Mouse (Mus musculus) retina, postnatal 1 day (tissue): ENCODE measurements around the gene Stard10.

ENCODE experiments used
- DNase-seq: peaks from one replicate; pipeline ENCODE4 v3.0.0-alpha.2; 2012

Gene Stard10

DNA sequence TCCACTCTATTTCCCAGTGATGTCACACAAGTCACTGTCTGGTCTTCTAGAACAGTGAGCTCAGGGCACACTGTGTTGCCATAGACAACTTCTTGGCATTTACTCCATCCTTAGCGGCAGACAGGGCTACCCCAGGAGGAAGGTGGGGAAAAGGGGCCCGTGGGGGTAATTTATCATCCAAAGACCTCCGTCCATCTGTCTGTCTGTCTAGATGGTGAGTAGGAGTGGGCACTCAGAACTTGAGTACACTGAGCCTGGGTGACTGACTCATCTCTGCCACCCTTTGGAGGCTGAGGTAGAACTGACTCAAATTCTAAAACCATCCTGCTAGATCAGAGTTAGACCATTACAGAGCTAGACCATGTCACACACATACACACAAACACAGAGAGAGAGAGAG lies at the start of gene Stard10:
Stard10 (plus strand) TSS at position 73 of the 400 bp plus-strand sequence.
- no peak for DNase-seq

DNA sequence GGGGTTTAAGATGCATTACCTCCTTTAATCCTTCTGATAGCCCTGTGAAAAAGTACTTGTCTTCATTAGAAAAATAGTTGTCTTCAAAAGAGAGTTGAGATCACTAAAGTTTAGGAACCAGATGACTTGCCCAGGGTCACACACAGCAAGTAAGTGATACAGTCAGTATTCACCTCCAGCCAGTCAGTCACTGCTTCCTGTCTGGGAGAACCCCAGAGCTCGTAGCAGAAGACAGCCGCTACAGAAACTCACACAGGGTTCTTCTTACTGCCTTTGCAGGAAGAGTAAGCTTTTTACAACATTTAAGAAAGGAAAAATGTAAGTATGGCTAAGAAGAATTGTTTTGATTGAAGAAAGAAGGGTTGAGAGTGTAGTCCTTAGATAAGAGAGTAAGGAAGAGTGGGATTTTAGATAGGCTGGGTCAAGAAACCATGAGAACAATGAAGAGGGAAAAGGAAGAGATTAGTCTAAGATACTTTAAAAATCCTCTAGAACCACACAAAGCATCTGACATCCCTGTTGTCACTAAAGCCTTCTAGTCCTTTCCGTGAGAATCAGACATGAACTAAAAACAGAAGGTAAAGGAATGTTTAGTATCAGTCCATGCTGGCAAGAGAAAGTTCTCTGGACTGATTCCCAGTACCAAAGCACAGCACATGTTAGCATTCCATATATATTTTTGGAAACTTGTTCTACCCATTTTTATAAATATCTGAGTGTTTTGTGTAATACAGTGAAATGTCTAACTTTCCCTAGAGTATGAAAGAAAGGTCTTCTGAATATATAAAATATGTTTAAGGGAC lies 49.2 kb upstream of the Stard10 start:
- no peak for DNase-seq

- no peak for DNase-seq
Observed at GRCm38 (mm10) chr7:101271602-101272001, 45.3 kb upstream of the Stard10 start.

- no peak for DNase-seq
Observed at GRCm38 (mm10) chr7:101272466-101273160, 44.3 kb upstream of the Stard10 start.

- no peak for DNase-seq
Observed at GRCm38 (mm10) chr7:101282721-101283120, 34.2 kb upstream of the Stard10 start.

- DNase-seq = no peak
Observed at GRCm38 (mm10) chr7:101284504-101284903, 32.4 kb upstream of the Stard10 start.

- no peak for DNase-seq
Observed at GRCm38 (mm10) chr7:101286891-101287290, 30.0 kb upstream of the Stard10 start.

GRCm38 (mm10) chr7:101287820-101288219 lies 29.1 kb upstream of the Stard10 start:
- no peak for DNase-seq

- DNase-seq = peak; percentile 68
Observed at GRCm38 (mm10) chr7:101288436-101288835, 28.4 kb upstream of the Stard10 start.

DNA sequence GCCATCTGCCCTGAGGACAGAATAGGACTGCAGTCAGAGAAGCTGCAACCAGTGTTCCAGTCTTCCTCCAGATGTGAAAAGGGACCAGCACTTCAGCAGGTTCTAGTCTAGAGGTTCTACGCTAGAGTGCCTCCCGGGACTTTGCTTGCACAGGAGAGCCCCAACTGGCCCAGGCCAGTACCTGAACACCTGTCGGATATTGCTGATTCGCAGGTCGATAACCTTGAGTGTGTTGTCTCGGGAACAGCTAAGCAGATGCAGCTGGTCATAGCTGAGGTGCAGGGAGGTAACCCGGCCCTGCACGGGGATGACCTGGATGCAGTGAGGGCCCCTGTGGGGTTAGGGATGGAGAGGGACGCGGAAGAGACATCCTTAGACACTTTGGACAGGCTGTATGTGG lies 26.5 kb upstream of the Stard10 start:
- DNase-seq = no peak

DNA sequence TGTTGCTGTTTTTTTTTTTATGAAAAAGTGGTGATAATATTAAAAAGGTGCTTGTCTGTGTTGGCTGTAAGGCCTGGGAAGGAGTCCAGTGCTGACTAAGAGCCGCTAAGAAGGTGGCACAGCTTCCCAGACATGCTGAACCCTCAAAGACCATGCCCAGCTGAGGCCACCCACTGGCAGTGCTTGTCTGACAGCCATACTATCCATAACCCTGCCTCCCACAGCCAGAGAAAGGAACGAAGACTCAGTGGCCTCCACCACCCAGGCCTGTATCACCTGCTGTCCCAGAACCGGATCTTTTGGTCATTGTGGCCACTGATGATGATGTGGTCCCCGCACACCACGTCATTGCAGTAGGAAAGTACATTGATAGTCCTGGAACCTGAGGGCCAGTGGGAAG lies 25.7 kb upstream of the Stard10 start:
- DNase-seq = no peak

- DNase-seq = no peak
Observed at GRCm38 (mm10) chr7:101291641-101292040, 25.2 kb upstream of the Stard10 start.

GRCm38 (mm10) chr7:101292086-101292485 lies 24.8 kb upstream of the Stard10 start:
- DNase-seq = no peak

DNA sequence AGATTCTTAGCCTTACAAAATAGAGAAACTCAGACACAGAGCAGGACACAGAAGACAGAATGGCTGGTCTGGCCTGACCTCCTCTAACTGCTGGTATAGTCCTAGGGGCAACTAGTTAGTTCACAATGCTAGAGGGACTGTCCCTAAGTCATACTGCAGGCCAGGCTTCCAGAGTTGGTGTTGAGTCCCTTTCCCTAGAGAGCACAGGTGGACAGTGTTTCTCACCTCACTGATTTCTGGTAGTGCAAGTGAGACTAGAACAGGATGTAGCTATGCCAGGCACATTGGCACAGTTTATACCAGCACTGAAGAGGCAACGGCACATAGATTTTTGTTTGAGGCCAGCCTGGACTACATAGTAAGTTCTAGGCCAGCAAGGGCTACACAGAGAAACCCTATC lies 24.2 kb upstream of the Stard10 start:
- DNase-seq = no peak

- DNase-seq = no peak
Observed at GRCm38 (mm10) chr7:101293138-101293537, 23.7 kb upstream of the Stard10 start.

GRCm38 (mm10) chr7:101293611-101294010 lies 23.3 kb upstream of the Stard10 start:
- no peak for DNase-seq

DNA sequence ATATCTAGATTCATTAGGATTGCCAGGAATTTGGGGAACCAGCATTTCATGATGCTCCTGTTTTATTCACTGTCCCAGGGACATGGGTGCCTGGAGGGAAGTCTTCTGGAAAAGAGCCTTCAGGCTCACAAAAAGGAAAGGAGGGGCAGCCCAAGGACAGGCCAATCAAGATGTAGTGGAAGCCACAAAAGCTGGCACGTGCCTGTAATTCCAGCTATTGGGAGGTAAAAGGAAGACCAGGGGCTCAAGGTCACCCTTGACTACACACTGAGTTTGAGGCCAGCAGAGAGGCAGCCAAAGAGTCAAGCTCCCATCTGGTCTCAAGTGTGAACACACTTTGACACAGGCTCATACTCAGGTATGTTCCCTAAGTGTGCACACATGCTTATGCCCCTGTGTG lies 21.4 kb upstream of the Stard10 start:
- no peak for DNase-seq

GRCm38 (mm10) chr7:101296252-101297022 lies 20.4 kb upstream of the Stard10 start:
- peak; percentile 93 for DNase-seq

- no peak for DNase-seq
Observed at GRCm38 (mm10) chr7:101297023-101297405, 19.9 kb upstream of the Stard10 start.

DNA sequence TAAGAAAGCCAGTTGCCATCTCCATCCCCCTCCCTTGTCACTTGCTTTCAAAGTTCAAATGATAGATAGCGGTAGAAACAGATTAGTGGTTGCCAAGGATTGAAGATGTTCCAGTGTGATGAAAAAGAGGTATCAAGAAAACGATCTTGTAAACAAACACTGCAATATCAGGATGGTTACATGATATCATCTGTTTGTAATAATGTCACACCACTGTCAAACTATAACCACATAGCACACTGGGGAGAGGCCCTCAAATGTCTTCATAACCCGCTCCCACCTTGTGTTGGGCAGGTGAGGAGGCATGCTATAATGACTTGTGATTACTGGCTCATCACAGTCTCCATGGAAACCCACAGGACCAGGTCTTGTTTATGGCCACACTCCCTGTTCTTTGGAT lies 18.5 kb upstream of the Stard10 start:
- DNase-seq = no peak

- DNase-seq = no peak
Observed at GRCm38 (mm10) chr7:101301361-101301880, 15.5 kb upstream of the Stard10 start.

DNA sequence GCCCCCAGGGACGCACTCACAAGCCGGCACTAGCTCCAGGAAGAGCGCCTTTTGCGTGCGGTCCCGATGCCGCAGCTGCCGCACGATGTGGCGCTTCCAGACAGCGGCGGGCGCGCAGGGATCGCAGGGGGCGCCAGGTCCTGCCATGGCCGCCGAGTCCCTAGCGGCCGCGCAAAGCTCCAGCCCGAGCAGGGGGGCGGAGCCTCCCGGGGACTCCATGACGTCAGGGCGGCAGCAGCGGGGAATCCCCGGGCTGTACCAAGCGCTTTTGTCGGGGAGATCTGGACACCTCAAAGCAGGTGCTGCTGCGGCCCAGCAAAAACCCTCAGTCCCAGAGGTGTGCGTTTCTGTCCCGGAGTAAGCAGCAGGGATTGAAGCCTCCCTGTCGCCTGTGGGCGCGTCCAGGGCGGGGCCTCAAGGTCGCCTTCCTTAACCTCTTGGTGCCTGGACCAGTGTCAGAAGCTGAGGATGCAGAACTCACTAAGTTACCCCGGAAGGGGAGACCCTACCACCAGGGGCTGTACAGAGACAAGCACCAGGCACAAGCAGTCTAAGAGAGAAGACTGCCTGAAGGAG lies 14.9 kb upstream of the Stard10 start, which contains the start of gene Atg16l2:
Atg16l2 (minus strand) TSS at position 371 of the 576 bp plus-strand sequence.
- DNase-seq = peak; percentile 99

DNA sequence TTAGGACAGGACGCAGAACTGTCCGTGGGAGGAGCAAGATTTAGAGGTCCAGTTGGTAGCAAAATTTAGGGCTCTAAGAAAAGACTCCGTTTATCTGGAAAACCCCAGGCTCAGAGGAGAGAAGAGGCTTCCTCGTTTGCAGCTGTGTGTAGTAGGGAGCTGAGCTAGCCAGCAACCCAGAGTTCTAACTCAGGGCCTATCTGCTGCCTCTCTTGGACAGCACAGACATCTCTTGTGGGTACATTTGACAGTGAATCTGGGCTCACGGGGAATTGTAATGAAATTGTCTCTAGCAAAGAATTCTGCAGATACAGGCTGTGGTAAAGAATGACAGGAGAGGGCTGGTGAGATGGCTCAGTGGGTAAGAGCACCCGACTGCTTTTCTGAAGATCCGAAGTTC lies 14.2 kb upstream of the Stard10 start:
- no peak for DNase-seq
